Mouse (Mus musculus) yolk sac, embryonic 10.5 days (tissue): ENCODE results near the gene Zfp119a.
"Not testable (repeated sequence)": the region's sequence is repeated elsewhere in the genome, so short reads cannot be mapped to it uniquely, and the experiment has no call there.

Source experiments
- DNase-seq: peaks from one replicate; pipeline ENCODE4 v3.0.0-alpha.2; 2017; ENCODE audit warnings: low spot score

Zfp119a gene

DNA sequence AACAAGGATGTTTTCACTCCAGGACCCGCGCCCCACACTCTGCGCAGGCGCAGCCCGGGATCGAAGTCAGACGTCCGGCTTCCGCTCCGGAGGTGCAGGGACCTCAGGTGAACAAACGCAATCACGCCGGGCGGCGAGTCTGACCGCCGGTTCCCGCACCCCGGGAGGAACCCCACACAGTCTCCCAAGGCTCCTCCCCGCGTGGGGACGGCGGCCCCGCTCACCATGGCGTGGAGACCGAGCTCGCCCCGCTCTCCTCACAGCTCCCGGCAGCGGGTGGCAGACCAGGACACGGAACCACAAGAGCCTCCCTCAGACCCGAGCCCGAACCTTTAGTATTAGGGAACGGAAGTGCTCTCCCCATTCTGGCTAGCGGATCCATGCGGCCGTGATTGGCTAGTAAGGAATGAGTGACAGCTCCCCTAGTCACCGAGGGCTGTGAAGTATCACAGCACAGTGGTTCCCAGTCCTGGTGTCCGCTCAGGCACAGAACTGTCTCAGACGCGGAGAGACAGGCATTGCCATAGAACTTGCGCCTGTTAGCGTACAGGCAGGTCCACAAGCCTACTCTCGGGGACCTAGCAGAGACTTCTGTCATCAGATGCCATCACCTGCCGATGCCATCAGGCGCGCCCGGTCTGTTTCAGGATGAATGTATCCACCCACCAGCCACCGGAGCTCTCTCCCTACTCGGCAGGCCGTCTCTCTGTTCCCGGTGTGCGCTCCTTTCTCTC, at the start of gene Zfp119a:
TSS of gene Zfp119a (minus strand) at position 295 of the 734 bp plus-strand sequence.
- DNase-seq = peak; percentile 86

DNA sequence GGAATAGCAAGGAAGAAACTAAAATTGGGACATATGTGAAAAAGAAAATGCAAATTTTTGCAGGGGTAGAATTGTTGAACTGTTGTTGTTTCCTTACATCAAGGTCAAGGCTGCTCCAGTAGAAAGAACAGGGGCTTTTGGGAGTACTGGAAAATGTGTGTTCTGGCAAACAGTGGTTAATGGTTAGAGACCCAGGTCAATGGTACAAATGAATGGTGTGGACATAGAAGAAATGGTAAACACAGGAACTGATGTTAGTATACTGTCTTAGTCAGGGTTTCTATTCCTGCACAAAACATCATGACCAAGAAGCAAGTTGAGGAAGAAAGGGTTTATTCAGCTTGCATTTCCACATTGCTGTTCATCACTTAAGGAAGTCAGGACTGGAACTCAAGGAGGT, 27.9 kb upstream of the Zfp119a start:
- no peak for DNase-seq

DNA sequence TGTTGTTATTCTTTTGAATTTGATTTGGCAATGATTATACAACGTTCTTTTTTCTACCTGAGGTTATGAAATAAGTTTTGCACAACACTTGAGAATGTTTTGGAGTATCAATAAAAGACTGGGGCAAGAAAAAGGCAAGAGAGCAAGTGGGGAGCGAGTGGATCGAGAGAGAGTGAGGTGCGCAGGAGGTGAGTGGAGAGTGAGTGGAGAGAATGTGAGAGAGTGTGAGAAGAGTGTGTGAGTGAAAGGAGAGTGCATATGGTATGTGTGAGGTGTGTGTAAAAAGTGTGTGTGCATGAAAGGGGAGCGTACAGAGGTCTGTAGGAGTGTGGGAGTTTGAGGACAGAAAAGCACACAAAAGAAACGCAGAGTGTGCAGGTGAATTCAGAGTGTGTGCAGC, 25.4 kb upstream of the Zfp119a start:
- DNase-seq = no peak

- DNase-seq = no peak
These were observed 25.0 kb upstream of the Zfp119a start for GRCm38 (mm10) chr17:55903687-55904086.

DNA sequence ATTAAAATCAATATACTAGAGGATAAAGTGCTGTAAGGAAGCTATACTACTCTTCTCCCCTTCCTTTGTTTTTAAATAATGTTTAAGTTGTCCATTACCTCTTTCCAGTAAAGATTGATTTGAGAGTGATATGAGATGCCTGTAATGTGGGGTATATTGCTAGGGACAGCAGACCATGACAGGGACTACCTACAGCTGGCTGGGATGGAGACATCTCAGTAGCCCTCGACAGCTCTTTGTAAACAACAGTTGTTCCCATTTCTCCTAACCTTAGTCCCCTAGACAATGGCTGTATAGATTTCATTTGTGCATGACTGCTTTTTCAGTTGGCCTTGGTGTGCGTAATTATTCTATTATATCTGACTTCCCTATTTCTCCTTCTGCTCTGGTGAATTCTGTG, 24.4 kb upstream of the Zfp119a start:
- no peak for DNase-seq

- not testable (repeated sequence) for DNase-seq
These were observed 13.8 kb upstream of the Zfp119a start for GRCm38 (mm10) chr17:55892406-55892955.

GRCm38 (mm10) chr17:55884912-55885311, 6.2 kb upstream of the Zfp119a start:
- no peak for DNase-seq

- DNase-seq = no peak
These were observed 4.9 kb upstream of the Zfp119a start for GRCm38 (mm10) chr17:55883631-55884030.

DNA sequence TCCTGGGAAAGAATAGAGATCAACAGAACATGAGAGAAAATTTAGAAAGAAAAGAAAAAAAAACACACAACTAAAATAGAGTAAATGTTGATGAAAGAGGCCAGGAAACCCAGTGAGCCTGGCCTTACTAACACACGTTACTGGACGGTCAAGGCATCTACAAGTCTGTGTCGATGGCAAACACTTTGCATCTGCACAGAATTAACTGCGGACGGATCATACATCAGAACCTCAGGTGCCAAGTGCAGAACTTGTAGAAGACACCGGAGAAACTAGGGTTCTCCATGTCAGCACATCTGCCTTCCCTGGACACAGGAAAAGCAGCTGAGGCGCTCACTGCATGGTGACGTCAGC, 471 bp downstream of the Zfp119a start:
- peak; percentile 8 for DNase-seq

DNA sequence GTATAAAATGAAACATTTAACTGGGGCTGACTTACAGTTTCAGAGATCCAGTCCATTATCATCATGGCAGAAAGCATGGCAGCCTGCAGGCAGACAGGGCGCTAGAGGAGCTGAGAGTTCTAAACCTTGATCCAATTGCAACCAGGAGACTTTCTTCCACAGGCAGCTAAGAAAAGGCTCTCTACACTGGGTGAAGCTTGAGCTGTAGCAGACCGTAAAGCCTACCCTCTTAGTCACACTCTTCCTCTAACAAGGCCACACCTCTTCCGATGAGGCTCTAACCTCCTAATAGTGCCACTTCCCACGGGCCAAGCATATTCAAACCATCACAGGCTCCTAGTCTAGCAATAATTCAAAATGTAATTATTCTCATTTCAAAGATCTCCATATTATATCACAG, 1.5 kb downstream of the Zfp119a start:
- no peak for DNase-seq

DNA sequence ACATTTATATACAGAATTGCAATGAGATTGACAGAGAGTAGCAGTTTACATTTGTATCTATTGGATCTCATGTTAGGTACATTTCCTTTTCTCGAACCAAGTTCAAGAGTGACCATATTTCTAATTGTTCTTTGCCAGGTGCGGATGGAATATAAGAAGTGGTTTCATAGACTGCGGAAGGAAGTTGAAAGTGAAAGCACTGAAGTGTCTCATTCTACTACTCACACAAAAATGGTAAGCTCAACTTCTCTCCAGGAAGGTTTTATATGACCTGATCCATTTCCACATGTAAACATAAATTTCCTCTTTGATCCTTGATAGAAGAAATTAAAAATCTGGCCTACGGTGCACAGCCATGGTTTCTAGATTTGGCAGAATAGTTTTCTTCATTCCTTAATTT, 35.7 kb downstream of the Zfp119a start:
- no peak for DNase-seq

- no peak for DNase-seq
These were observed 57.2 kb downstream of the Zfp119a start for GRCm38 (mm10) chr17:55821566-55821965.

- no peak for DNase-seq
These were observed 61.9 kb downstream of the Zfp119a start for GRCm38 (mm10) chr17:55816853-55817252.
